Mouse (Mus musculus) megakaryocyte, embryonic 14.5 days (primary cell): Measurements from ENCODE around the gene Psmd8.

Experiments used
- FLI1 ChIP-seq: IDR thresholded peaks from 2 replicates; pipeline ENCODE4 v1.6.1; 2012; ENCODE audit warnings: low read length, inconsistent platforms, mixed read lengths
- GATA1 ChIP-seq: IDR thresholded peaks from 3 replicates; pipeline ENCODE4 v1.6.1; 2012; ENCODE audit warnings: mixed read lengths, low read length, inconsistent platforms, borderline replicate concordance

GRCm38 (mm10) chr7:29225520-29225919 is 45.0 kb upstream of the Psmd8 start:
- TF ChIP-seq GATA1 (no peak), FLI1 (no peak)
